Mouse (Mus musculus) neural tube, embryonic 13.5 days (tissue): ENCODE results near the gene Hs3st3b1. TPM values are rescaled to one million over a fixed set of nuclear protein-coding genes. Genes with fewer than 3 reads are reported as not detected.

Experiments used
- ATAC-seq: fragments of 200-750 bp; cut with Nextera tagmentation; 2 replicates; pipeline ENCODE4 v1.8.0; 2017; ENCODE audit warnings: low read depth, mild to moderate bottlenecking, moderate TSS enrichment, moderate library complexity
- H3K27ac ChIP-seq: fragments of 300-500 bp; sonication (generic); replicated peaks from 2 replicates; pipeline ENCODE4 v1.5.1; 2015; ENCODE audit warnings: moderate library complexity, mild to moderate bottlenecking, inconsistent platforms
- H3K27me3 ChIP-seq: fragments of 300-500 bp; sonication (generic); 2 replicates; pipeline ENCODE4 v1.6.1; 2015; ENCODE audit warnings: mild to moderate bottlenecking, inconsistent platforms
- H3K36me3 ChIP-seq: fragments of 300-500 bp; sonication (generic); 2 replicates; pipeline ENCODE4 v1.6.1; 2015; ENCODE audit warnings: mild to moderate bottlenecking, inconsistent platforms
- H3K4me1 ChIP-seq: fragments of 300-500 bp; sonication (generic); replicated peaks from 2 replicates; pipeline ENCODE4 v1.6.1; 2015; ENCODE audit warnings: inconsistent platforms
- H3K4me2 ChIP-seq: fragments of 300-500 bp; sonication (generic); 2 replicates; pipeline ENCODE4 v1.6.1; 2015; ENCODE audit warnings: inconsistent platforms, mild to moderate bottlenecking, moderate library complexity
- H3K4me3 ChIP-seq: fragments of 300-500 bp; sonication (generic); 2 replicates; pipeline ENCODE4 v1.5.1; 2015; ENCODE audit warnings: mild to moderate bottlenecking, inconsistent platforms
- H3K9ac ChIP-seq: fragments of 300-500 bp; sonication (generic); 2 replicates; pipeline ENCODE4 v1.6.1; 2015; ENCODE audit warnings: moderate library complexity, mild to moderate bottlenecking, inconsistent platforms
- H3K9me3 ChIP-seq: fragments of 300-500 bp; sonication (generic); 2 replicates; pipeline ENCODE4 v1.6.1; 2016; ENCODE audit warnings: inconsistent platforms
- WGBS: fragments of 180-500 bp; shearing (Covaris S2); methylation state at CpG from one replicate; pipeline ENCODE4 v1.1.7; 2015; 5-methylcytosine and 5-hydroxymethylcytosine counted together
- polyA plus RNA-seq: library from polyadenylated mRNA; unstranded; fragments of >200 nt; fragmentation: Nextera tagmentation; extraction: Ambion mirVana; gene quantifications from 2 replicates; pipeline ENCODE4 v1.2.1, GENCODE M21; 2015

Gene Hs3st3b1
- 7.3 and 9.4 TPM in 2 replicates for polyA plus RNA-seq

DNA sequence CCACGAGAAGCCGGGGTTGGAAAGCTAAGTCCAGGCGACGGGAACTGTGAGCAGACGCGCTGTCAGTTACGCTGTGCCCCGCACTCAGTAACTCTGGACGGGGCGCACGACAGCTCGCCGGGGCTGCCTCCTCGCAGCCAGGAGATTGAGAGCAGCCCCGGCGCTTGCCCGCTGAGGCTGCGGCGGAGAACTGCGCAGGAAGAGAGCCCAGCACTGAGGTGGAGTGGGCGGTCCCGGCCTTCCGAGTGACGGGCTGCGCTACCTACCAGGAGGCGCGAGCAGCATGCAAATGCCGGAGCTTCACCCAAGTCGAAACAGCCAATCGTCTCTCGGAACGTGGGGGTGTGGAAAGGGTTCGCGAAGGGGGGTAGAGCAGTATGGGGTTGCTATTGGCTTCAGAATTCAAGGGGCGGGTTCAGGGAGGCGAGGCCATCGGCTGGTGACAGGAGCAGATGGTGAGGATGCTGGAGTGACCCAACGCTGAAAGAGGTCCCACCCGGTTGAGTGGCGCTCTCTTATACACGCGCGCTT is at the start of gene Hs3st3b1:
Gene Hs3st3b1 (minus strand): TSS at position 200 of the 531 bp plus-strand sequence.
- H3K4me1 ChIP-seq = peaks cover 72% of the 10 kb centered on the region
- peaks cover 64% of the 10 kb centered on the region for H3K27me3 ChIP-seq
- no peaks in the 10 kb centered on the region for H3K36me3 ChIP-seq
- peak within 1 kb of the TSS; percentile 84 for H3K9ac ChIP-seq
- ATAC-seq = peak; percentile 97
- WGBS = under 1% methylated on average over 43 of the region's 43 CpGs
- peak within 1 kb of the TSS; percentile 70 for H3K27ac ChIP-seq
- no peaks in the 10 kb centered on the region for H3K9me3 ChIP-seq
- H3K4me2 ChIP-seq = peak within 1 kb of the TSS; percentile 89
- H3K4me3 ChIP-seq = peak within 1 kb of the TSS; percentile 73

DNA sequence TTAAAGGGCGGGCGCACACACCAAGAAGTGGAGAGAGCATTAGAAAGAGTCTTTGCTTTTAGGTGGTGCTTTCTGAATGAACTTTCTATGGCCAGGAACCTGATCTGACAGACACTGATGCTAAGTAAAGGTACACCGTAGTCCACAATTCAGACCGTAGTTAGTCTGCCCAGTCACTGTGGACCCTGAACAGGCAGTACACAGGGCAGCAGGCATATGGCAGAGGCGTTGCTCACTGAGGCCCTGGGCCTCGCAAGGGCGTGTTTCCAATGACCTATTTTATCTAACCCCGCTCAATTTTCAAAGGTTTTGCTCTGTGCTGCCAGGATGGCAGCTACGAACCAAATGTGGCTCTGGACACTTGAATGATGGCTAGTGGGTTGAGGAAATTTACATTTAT is 49.4 kb upstream of the Hs3st3b1 start:
- Histone ChIP-seq H3K9me3 (no peaks in the 10 kb centered on the region), H3K4me2 (no peak overlapping the region), H3K36me3 (peaks cover 15% of the 10 kb centered on the region; the same call in 1 of the 2 replicates), H3K4me1 (peaks cover 25% of the 10 kb centered on the region), H3K27ac (no peak overlapping the region), H3K4me3 (no peak overlapping the region), H3K9ac (no peak overlapping the region), H3K27me3 (peaks cover 4% of the 10 kb centered on the region; the same call in 1 of the 2 replicates)
- 93% methylated on average over 9 of the region's 9 CpGs for WGBS
- no peak for ATAC-seq

GRCm38 (mm10) chr11:63970818-63971217 is 48.7 kb upstream of the Hs3st3b1 start:
- no peaks in the 10 kb centered on the region for H3K9me3 ChIP-seq
- no peak overlapping the region for H3K4me3 ChIP-seq
- H3K4me1 ChIP-seq = peaks cover 29% of the 10 kb centered on the region
- H3K9ac ChIP-seq = no peak overlapping the region
- H3K4me2 ChIP-seq = no peak overlapping the region
- H3K36me3 ChIP-seq = peaks cover 10% of the 10 kb centered on the region; the same call in 1 of the 2 replicates
- ATAC-seq = no peak
- no peak overlapping the region for H3K27ac ChIP-seq
- 96% methylated on average over 6 of the region's 6 CpGs for WGBS
- H3K27me3 ChIP-seq = peaks cover 4% of the 10 kb centered on the region; the same call in 1 of the 2 replicates

GRCm38 (mm10) chr11:63969205-63969910 is 47.3 kb upstream of the Hs3st3b1 start:
- ATAC-seq = peak; percentile 36; the same call in 1 of the 2 replicates
- H3K9ac ChIP-seq = no peak overlapping the region
- H3K4me2 ChIP-seq = no peak overlapping the region
- WGBS = 33% methylated on average over 11 of the region's 11 CpGs
- H3K4me3 ChIP-seq = no peak overlapping the region
- H3K9me3 ChIP-seq = no peaks in the 10 kb centered on the region
- H3K4me1 ChIP-seq = peaks cover 39% of the 10 kb centered on the region
- peak overlapping the region; percentile 65 for H3K27ac ChIP-seq
- H3K36me3 ChIP-seq = 0 out of 2 replicates have a peak, but pooled peaks cover 9% of the 10 kb centered on the region
- H3K27me3 ChIP-seq = peaks cover 4% of the 10 kb centered on the region; the same call in 1 of the 2 replicates

DNA sequence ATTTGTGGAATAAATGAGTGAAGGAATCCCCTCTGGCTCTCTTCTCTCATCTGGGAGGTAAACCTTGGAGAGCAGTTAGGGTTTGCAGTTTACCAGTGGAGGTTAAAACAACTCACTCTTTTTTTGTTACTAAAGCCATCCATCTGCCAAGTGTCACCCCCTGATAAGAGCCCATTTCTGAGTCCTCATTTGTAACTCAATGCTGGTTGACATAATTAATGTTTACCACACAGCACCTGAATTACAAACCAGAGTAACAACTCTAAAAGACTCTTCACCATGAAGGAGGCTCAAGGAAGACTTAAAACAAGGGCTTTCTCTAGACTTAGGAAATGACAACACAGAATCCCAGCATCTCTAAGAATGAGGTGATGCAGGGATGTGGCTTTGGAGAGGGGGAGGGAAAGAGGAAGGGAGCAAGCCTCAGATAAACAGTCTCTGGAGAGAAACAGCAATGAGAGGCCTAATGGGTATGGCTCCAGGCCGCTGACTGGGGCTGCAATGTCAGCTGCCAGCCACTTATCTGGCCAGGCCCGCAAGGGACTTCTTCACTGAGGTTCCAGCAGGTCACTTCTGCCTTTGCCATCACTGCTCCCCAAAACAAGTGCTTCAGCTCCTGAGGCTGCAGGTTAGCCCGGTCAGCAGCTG is 46.4 kb upstream of the Hs3st3b1 start:
- H3K9me3 ChIP-seq = no peaks in the 10 kb centered on the region
- H3K4me2 ChIP-seq = no peak overlapping the region
- H3K36me3 ChIP-seq = peaks cover 11% of the 10 kb centered on the region; the same call in 1 of the 2 replicates
- no peak overlapping the region for H3K4me3 ChIP-seq
- peaks cover 39% of the 10 kb centered on the region for H3K4me1 ChIP-seq
- H3K27me3 ChIP-seq = peaks cover 4% of the 10 kb centered on the region; the same call in 1 of the 2 replicates
- ATAC-seq = no peak
- peak overlapping the region; percentile 26; the same call in 1 of the 2 replicates for H3K9ac ChIP-seq
- WGBS = 35% methylated on average over 3 of the region's 3 CpGs
- H3K27ac ChIP-seq = peak overlapping the region; percentile 65

- H3K27me3 ChIP-seq = peaks cover 4% of the 10 kb centered on the region; the same call in 1 of the 2 replicates
- H3K27ac ChIP-seq = peak overlapping the region; percentile 65; the same call in 1 of the 2 replicates
- H3K36me3 ChIP-seq = peaks cover 8% of the 10 kb centered on the region; the same call in 1 of the 2 replicates
- no peak overlapping the region for H3K4me3 ChIP-seq
- H3K9me3 ChIP-seq = no peaks in the 10 kb centered on the region
- H3K4me1 ChIP-seq = peaks cover 39% of the 10 kb centered on the region
- 74% methylated on average over 9 of the region's 9 CpGs for WGBS
- no peak overlapping the region for H3K4me2 ChIP-seq
- H3K9ac ChIP-seq = no peak overlapping the region
- ATAC-seq = no peak
Measured at GRCm38 (mm10) chr11:63967641-63968387, 45.7 kb upstream of the Hs3st3b1 start.

- no peak for ATAC-seq
- 73% methylated on average over 5 of the region's 5 CpGs for WGBS
- Histone ChIP-seq H3K4me2 (no peak overlapping the region), H3K4me1 (peaks cover 39% of the 10 kb centered on the region), H3K4me3 (no peak overlapping the region), H3K27me3 (peaks cover 4% of the 10 kb centered on the region; the same call in 1 of the 2 replicates), H3K27ac (no peak overlapping the region), H3K9ac (no peak overlapping the region), H3K9me3 (no peaks in the 10 kb centered on the region), H3K36me3 (peaks cover 8% of the 10 kb centered on the region; the same call in 1 of the 2 replicates)
Measured at GRCm38 (mm10) chr11:63965437-63965836, 43.3 kb upstream of the Hs3st3b1 start.

- no peak overlapping the region for H3K9ac ChIP-seq
- 37% methylated on average over 4 of the region's 4 CpGs for WGBS
- no peak for ATAC-seq
Measured at GRCm38 (mm10) chr11:63957207-63957606, 35.1 kb upstream of the Hs3st3b1 start.

DNA sequence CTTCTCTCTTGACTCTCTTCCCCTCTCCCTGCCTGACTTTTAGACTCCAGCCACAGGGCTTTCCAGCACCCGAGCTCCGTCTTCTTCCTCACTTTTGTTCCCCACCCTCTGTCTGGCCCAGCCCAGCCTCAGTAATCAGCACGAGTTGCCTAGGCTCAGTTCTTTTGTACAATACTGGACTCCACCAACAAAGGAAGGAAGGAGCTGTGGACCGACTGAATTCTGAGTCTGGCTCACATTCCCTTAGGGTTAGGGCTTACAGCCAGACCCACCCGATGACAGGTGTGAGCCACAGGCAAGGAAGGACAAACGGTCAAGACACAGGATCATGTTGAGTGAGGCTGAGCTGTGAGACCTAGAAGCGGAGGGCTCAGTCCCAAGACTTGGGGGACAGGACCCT is 34.7 kb upstream of the Hs3st3b1 start:
- no peak for ATAC-seq
- Histone ChIP-seq H3K36me3 (no peaks in the 10 kb centered on the region), H3K27ac (no peak overlapping the region), H3K9me3 (no peaks in the 10 kb centered on the region), H3K9ac (no peak overlapping the region), H3K4me3 (no peak overlapping the region), H3K4me1 (peaks cover 34% of the 10 kb centered on the region), H3K4me2 (no peak overlapping the region), H3K27me3 (no peaks in the 10 kb centered on the region)
- WGBS = 26% methylated on average over 7 of the region's 7 CpGs

More at GRCm38 (mm10) chr11:63957207-63957606, 35.1 kb upstream of the Hs3st3b1 start:
- no peaks in the 10 kb centered on the region for H3K36me3 ChIP-seq
- no peak overlapping the region for H3K27ac ChIP-seq
- no peak overlapping the region for H3K4me2 ChIP-seq
- no peaks in the 10 kb centered on the region for H3K9me3 ChIP-seq
- H3K4me1 ChIP-seq = peaks cover 30% of the 10 kb centered on the region
- H3K27me3 ChIP-seq = no peaks in the 10 kb centered on the region
- no peak overlapping the region for H3K4me3 ChIP-seq

DNA sequence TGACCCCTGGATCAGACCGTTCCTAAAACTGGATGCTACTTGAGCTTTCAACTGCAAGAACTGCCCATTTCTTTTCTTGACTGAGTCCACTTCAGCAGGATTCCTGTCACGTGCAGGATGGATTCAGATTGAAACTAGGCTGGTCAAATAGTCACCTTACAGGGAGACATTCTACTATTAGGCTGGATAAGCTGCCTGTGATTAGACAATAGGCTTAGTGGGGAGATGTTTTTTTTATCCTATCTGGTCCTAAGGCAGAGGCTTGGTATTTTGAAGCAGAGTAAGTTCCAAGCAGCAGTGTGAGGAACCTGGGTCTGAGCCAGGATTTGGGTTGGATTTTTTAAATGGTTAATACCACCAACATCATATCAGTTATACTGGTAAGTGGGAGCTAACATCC is 31.8 kb upstream of the Hs3st3b1 start:
- H3K27ac ChIP-seq = no peak overlapping the region
- H3K27me3 ChIP-seq = 0 out of 2 replicates have a peak, but pooled peaks cover 3% of the 10 kb centered on the region
- H3K4me1 ChIP-seq = peaks cover 38% of the 10 kb centered on the region
- no peak overlapping the region for H3K9ac ChIP-seq
- H3K9me3 ChIP-seq = no peaks in the 10 kb centered on the region
- H3K4me3 ChIP-seq = no peak overlapping the region
- no peaks in the 10 kb centered on the region for H3K36me3 ChIP-seq
- no peak for ATAC-seq
- no peak overlapping the region for H3K4me2 ChIP-seq
- WGBS = 91% methylated on average over 2 of the region's 2 CpGs

GRCm38 (mm10) chr11:63952743-63953191 is 30.7 kb upstream of the Hs3st3b1 start:
- Histone ChIP-seq H3K4me1 (peaks cover 38% of the 10 kb centered on the region), H3K4me2 (peak overlapping the region; percentile 51), H3K9ac (no peak overlapping the region), H3K27ac (no peak overlapping the region), H3K4me3 (no peak overlapping the region), H3K27me3 (0 out of 2 replicates have a peak, but pooled peaks cover 3% of the 10 kb centered on the region), H3K9me3 (no peaks in the 10 kb centered on the region), H3K36me3 (no peaks in the 10 kb centered on the region)
- 16% methylated on average over 4 of the region's 4 CpGs for WGBS
- 0 out of 2 replicates have a peak, but pooled peaks have one; percentile 10 for ATAC-seq
